Mouse (Mus musculus): ENCODE data around the gene Gm15517. TPM values are rescaled to one million over a fixed set of nuclear protein-coding genes. Genes with fewer than 3 reads are reported as not detected.

Gene Gm15517
- not detected in 2 replicates for polyA plus RNA-seq (2021; fragmentation: Nextera tagmentation)
- long read RNA-seq, experiment 1 = 0 reads
- long read RNA-seq, experiment 2 = 0 reads

GRCm38 (mm10) chr7:44261147-44261546 is at the start of gene Gm15517:
Gene Gm15517, plus strand, starts transcription at chr7:44261447.

GRCm38 (mm10) chr7:44215645-44216044 is 45.6 kb upstream of the Gm15517 start, which contains the start of gene Klk1b5:
Gene Klk1b5, plus strand, starts transcription at chr7:44215945.

GRCm38 (mm10) chr7:44225076-44225475 is 36.2 kb upstream of the Gm15517 start, which contains the start of gene Klk1:
Gene Klk1, plus strand, starts transcription at chr7:44225360.

GRCm38 (mm10) chr7:44235909-44236308 is 25.3 kb upstream of the Gm15517 start, which contains the start of gene Gm36864:
Gene Gm36864, plus strand, starts transcription at chr7:44236177.

GRCm38 (mm10) chr7:44246055-44246983 is 14.9 kb upstream of the Gm15517 start, which contains the start of the genes 1700028J19Rik and 2410002F23Rik:
Gene 1700028J19Rik, minus strand, starts transcription at chr7:44246695.
Gene 2410002F23Rik, plus strand, starts transcription at chr7:44246722.

GRCm38 (mm10) chr7:44257278-44257677 is 4.0 kb upstream of the Gm15517 start, which contains the start of gene Acp4:
Gene Acp4, minus strand, starts transcription at chr7:44257378.

GRCm38 (mm10) chr7:44306516-44307240 is 45.4 kb downstream of the Gm15517 start, which contains the start of gene Clec11a:
Gene Clec11a, minus strand, starts transcription at chr7:44306902.

GRCm38 (mm10) chr7:44309475-44310284 is 48.4 kb downstream of the Gm15517 start, which contains the start of gene Shank1:
Gene Shank1, plus strand, starts transcription at chr7:44310253.

Other genes with a start within 250 kb of the Gm15517 start
- gene Klk1b26, start 249.3 kb upstream of the Gm15517 start, polyA plus RNA-seq (2021; fragmentation: Nextera tagmentation) = not detected in 2 replicates
- gene Klk1b27, start 209.2 kb upstream of the Gm15517 start, polyA plus RNA-seq (2021; fragmentation: Nextera tagmentation) = 0.16 and 0.28 TPM in 2 replicates
- not detected in 2 replicates for gene Klk1b21, start 159.1 kb upstream of the Gm15517 start, polyA plus RNA-seq (2021; fragmentation: Nextera tagmentation)
- not detected in 2 replicates for gene Klk1b22, start 148.8 kb upstream of the Gm15517 start, polyA plus RNA-seq (2021; fragmentation: Nextera tagmentation)
- not detected in 2 replicates for gene Klk1b16, start 124.7 kb upstream of the Gm15517 start, polyA plus RNA-seq (2021; fragmentation: Nextera tagmentation)
- 0.23 TPM in 1 of 2 replicates, not detected in the other for gene Klk1b24, start 73.2 kb upstream of the Gm15517 start, polyA plus RNA-seq (2021; fragmentation: Nextera tagmentation)
- gene Klk1b3, start 63.3 kb upstream of the Gm15517 start, polyA plus RNA-seq (2021; fragmentation: Nextera tagmentation) = not detected in 2 replicates
- gene Klk1b4, start 54.0 kb upstream of the Gm15517 start, polyA plus RNA-seq (2021; fragmentation: Nextera tagmentation) = not detected in 2 replicates
- gene Klk1b5, start 45.5 kb upstream of the Gm15517 start, polyA plus RNA-seq (2021; fragmentation: Nextera tagmentation) = not detected in 2 replicates
- not detected in 2 replicates for gene Klk1, start 36.1 kb upstream of the Gm15517 start, polyA plus RNA-seq (2021; fragmentation: Nextera tagmentation)
- gene Gm36864, start 25.3 kb upstream of the Gm15517 start, polyA plus RNA-seq (2021; fragmentation: Nextera tagmentation) = not detected in 2 replicates
- gene 1700028J19Rik, start 14.8 kb upstream of the Gm15517 start, polyA plus RNA-seq (2021; fragmentation: Nextera tagmentation) = 1.8 and 2.1 TPM in 2 replicates
- gene 2410002F23Rik, start 14.7 kb upstream of the Gm15517 start, polyA plus RNA-seq (2021; fragmentation: Nextera tagmentation) = 110 and 113 TPM in 2 replicates
- not detected in 2 replicates for gene Acp4, start 4.1 kb upstream of the Gm15517 start, polyA plus RNA-seq (2021; fragmentation: Nextera tagmentation)
- gene Clec11a, start 45.5 kb downstream of the Gm15517 start, polyA plus RNA-seq (2021; fragmentation: Nextera tagmentation) = 3.0 and 3.8 TPM in 2 replicates
- 89.2 and 112 TPM in 2 replicates for gene Shank1, start 48.8 kb downstream of the Gm15517 start, polyA plus RNA-seq (2021; fragmentation: Nextera tagmentation)
- gene Syt3, start 122.7 kb downstream of the Gm15517 start, polyA plus RNA-seq (2021; fragmentation: Nextera tagmentation) = 46.6 and 59.0 TPM in 2 replicates
- gene 1700008O03Rik, start 124.4 kb downstream of the Gm15517 start, polyA plus RNA-seq (2021; fragmentation: Nextera tagmentation) = 1.5 and 2.1 TPM in 2 replicates
- gene Lrrc4b, start 167.6 kb downstream of the Gm15517 start, polyA plus RNA-seq (2021; fragmentation: Nextera tagmentation) = 8.4 and 10.6 TPM in 2 replicates
- 0.99 and 1.0 TPM in 2 replicates for gene Aspdh, start 203.9 kb downstream of the Gm15517 start, polyA plus RNA-seq (2021; fragmentation: Nextera tagmentation)
- 88.4 and 99.9 TPM in 2 replicates for gene Josd2, start 206.5 kb downstream of the Gm15517 start, polyA plus RNA-seq (2021; fragmentation: Nextera tagmentation)
- 272 and 282 TPM in 2 replicates for gene Emc10, start 235.1 kb downstream of the Gm15517 start, polyA plus RNA-seq (2021; fragmentation: Nextera tagmentation)
- 7.0 and 9.4 TPM in 2 replicates for gene Fam71e1, start 235.1 kb downstream of the Gm15517 start, polyA plus RNA-seq (2021; fragmentation: Nextera tagmentation)